Mouse (Mus musculus) thymus, postnatal 14 days (tissue): ENCODE data around the gene Tex264.
"Not testable (repeated sequence)": the region's sequence is repeated elsewhere in the genome, so short reads cannot be mapped to it uniquely, and the experiment has no call there.

Experiments
- DNase-seq: peaks from one replicate; pipeline ENCODE4 v3.0.0; 2021

Gene Tex264

GRCm38 (mm10) chr9:106663200-106663599 lies 22.5 kb downstream of the Tex264 start:
- no peak for DNase-seq

DNA sequence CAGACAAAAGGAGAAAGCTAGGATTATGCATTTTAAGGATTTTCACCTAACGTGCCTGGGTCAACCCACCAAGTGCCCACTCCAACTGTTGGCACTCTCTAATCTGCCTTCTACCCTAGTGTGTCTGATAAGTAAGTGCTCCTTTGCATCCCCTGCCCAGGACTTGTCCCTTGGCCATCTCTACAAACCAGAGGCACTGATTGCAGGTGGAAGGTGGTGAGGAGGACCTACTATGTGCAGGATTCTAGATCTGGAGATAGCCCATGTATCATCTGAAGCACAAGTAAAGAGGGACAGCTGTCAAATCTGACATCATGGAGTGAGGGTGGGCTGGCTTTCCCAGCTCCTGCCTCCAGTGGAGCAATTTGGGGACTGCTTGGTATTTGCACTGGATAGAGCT lies 25.8 kb downstream of the Tex264 start:
- no peak for DNase-seq

DNA sequence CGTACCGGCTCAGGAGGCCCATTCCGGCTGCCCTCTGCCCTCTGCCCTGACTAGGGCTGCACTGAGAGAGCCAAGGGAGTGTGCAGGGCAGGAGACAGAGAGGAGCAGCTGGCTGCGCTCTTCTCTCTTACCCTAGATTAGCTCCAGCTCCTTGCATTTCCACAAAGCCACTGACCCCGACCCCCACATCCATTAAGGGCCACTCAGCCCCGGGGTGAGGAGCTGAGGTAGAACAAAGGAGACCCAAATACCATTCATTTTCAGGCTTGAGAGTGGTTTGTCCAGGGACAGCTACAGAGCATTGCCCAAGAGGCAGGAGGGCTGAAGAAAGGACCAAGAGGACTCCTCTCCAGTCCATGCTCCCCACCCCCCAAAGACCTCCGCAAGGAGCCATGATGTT lies 26.3 kb downstream of the Tex264 start:
- no peak for DNase-seq

DNA sequence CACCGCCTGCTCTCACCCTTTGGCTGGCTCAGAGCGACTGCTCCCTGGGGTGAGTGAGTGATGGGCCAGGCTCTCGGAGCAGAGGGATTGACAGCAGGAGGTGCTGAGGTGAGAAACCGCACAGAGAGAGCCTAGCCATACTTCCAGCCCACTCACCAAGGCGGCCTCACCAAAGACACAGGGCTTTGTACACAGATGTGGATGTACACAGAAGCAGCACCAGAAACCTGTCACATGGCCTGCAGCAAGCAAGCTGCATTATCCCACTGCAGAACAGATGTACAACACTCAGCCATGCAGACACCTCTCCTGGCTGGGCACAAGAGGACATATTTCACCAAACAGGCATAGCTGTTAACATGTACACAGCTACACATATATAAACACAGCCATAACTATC lies 28.1 kb downstream of the Tex264 start:
- DNase-seq = no peak

DNA sequence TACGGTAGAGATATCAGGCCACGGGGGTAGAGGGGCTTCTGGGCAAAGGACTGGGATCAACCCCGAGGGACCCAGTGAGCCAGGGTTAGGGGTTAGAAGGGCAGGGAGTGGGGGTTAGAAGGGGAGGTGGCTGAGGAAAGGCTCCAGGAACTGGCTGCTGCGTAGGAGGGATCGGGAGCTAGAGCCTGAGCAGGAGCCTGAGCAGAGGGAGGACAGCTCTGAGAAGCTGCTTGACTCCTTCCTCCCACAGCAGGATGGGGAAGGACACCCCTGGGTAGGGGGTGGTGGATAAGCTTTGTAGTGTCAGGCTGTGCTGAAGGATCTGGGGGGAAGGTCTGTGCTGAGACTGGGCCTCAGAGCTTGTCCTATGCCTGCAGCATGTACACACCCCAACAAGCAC lies 28.9 kb downstream of the Tex264 start:
- DNase-seq = no peak

GRCm38 (mm10) chr9:106655884-106656720 lies 29.6 kb downstream of the Tex264 start, which contains the start of gene Grm2:
TSS of gene Grm2 (minus strand) at chr9:106656082.
- DNase-seq = peak; percentile 58

GRCm38 (mm10) chr9:106652720-106653119 lies 33.0 kb downstream of the Tex264 start:
- DNase-seq = no peak

GRCm38 (mm10) chr9:106647226-106647625 lies 38.5 kb downstream of the Tex264 start:
- DNase-seq = no peak

GRCm38 (mm10) chr9:106645684-106646271 lies 39.9 kb downstream of the Tex264 start:
- no peak for DNase-seq

- DNase-seq = peak; percentile 16
These were observed 41.9 kb downstream of the Tex264 start for GRCm38 (mm10) chr9:106643787-106644186.

DNA sequence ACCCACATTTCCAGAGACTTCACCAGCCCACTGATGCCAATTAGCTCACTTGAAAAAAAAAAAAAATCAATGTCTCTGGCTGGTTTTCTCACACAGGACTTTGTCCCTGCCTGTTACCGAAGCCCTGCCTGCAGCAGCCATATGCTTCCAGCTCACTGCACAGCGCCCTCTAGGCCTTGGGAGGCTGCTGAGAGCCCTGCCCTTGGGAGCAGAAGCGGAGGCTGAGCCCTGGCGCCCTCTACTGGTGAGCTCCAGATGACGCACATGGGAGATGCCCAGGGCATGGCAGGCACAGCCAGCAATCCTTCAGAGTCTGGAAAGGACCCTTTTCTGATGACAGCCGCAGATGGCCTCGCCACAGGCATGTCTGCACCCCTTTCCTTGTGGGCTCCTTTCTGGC lies 42.6 kb downstream of the Tex264 start:
- peak; percentile 83 for DNase-seq

- no peak for DNase-seq
These were observed 44.4 kb downstream of the Tex264 start for GRCm38 (mm10) chr9:106641346-106641745.

DNA sequence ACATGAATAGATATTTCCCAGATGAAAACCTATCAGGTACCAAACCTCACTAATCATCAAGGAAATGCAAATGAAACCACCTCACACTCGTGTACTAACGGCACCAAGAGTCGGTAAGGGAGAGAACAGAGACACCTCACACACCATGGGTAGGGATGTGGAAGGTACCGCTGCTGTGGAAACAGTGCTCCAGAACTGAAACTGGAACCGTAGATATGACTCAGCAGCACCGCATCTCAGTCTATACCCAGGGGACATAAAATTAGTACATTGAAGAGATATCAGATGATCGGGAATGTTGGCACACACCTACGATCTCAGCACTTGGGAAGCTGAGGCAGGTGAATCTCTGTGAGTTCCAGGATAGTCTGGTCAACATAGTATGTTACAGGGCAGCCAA lies 47.6 kb downstream of the Tex264 start:
- DNase-seq = no peak

DNA sequence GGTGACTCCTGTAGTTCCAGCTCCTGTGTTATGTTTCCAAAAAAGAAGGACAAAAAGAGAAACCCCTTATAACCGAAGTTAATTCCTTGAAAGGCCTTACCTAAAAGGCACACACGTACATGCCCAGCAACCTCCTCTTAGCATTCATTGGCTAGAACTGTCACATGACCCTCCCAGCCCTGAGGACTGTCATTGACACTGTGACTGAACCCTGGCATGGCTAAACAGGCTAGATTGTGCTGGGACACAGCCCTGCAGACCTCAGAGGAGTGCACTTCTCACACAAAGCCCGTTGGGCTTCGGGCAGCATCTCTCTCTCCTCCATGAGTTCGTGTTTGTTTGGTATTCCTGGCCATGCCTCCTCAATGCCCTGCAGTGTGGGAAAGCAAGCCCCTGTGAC lies 53.5 kb downstream of the Tex264 start:
- DNase-seq = no peak

DNA sequence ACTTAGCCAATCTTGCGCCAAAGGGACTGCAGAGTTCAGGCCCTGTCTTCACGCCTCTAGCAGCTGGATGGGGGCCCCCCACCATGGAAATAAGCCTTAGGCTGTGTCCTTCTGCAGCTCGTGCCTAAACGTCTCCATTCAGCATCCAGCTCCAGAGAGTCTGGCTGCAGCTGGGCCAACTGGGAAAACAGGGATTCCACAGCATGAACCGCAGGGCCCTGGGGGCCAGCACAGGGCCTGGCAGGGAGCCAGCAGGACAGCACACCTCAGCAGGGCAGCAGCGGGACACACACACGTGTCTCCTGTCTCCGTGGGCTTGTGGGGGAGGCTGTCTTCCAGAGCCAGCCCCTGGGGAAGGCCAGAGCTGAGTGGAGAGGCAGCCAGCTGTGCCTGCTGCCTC lies 57.9 kb downstream of the Tex264 start:
- not testable (repeated sequence) for DNase-seq

DNA sequence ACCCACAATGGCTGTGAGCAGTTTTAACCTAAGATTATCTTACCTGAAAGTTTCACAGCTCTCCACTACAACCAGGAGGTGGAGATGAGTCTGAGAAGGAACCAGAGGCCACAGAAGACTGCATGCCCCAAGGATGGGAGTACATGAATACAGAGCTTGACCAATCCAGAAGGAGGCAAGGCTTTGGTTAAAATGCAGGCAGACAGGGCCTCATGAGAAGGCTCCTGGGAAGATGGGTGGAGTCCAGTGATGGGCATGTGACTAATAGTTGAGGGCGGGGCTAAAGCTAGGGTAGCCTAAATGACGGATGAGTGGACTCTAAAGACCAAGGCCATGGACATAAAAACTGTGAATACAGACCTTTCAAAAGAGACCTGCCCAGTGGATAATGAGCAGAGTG lies 59.4 kb downstream of the Tex264 start, which contains the start of gene Iqcf6:
Iqcf6 (plus strand) TSS at position 301 of the 400 bp plus-strand sequence.
- DNase-seq = no peak

GRCm38 (mm10) chr9:106617496-106617895 lies 68.2 kb downstream of the Tex264 start:
- DNase-seq = no peak

DNA sequence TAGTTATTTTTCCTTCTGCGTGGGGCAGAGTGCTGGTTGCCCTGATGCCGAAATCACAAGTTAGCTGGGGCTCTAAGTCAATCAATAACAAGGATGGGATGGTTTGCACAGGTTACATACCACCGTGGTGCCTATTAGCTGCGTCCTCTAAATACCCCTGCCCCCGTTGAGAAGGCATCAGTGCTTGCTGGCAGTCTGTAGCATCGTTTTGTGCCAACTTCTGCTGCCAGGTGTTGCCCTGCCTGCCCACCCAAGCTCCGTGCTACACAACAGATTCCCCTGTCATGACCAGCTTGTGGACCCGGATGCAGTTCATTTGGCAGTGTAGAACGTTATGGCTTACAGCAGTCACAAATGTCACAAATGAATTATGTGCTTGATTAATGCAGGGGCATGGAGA lies 69.4 kb downstream of the Tex264 start:
- DNase-seq = no peak

DNA sequence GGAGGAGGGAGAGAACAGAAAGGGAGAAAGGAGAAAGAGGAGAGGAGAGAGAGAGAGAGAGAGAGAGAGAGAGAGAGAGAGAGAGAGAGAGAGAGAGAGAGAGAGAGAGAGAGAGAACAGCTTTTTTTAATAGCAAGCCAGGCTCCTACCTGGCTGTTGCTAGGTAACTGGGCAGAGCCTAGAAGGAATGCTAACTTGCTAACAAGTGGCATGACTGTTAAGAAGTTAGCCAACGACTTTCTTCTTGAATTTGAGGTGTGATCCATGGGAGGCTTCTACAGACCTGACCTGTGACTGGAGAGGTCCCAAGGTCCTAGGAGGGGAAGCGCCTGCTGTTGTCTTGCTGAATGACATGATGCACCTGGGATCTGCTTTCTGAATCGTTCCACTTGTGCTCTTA lies 71.1 kb downstream of the Tex264 start:
- DNase-seq = no peak

DNA sequence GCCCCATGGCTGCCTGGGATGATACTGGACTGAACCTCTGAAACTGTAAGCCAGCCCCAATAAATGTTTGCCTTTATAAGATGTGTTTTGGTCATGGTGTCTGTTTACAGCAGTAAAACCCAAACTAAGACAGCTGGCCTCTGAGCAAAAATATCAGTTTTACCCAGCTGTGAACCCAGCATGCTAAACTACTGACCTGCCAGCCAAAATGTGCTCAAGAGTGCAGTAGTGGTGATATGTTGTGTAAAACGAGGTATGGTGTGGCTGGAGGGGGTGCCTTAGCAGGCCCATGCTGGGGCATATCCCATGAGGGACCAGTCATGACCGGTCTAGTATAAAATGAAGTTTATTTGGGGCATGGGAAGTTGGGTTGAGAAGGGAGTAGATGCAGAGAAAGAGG lies 71.8 kb downstream of the Tex264 start:
- no peak for DNase-seq

GRCm38 (mm10) chr9:106610727-106611126 lies 75.0 kb downstream of the Tex264 start:
- no peak for DNase-seq
